Mouse (Mus musculus): ENCODE data around the gene Klhl29. TPM values are rescaled to one million over a fixed set of nuclear protein-coding genes. Genes with fewer than 3 reads are reported as not detected.

Klhl29 gene
- total and polyA plus RNA-seq, 3 experiments: not detected

- no peak overlapping the region for H3K9ac ChIP-seq (ENCODE audit: control insufficient read depth, low read depth, low read length, poor library complexity, severe bottlenecking)
- no peaks in the 10 kb centered on the region for H3K9me3 ChIP-seq (replicated peaks; ENCODE audit: insufficient read depth, low read length)
- H3K79me2 ChIP-seq (ENCODE audit: control insufficient read depth, insufficient read depth, low read length, poor library complexity): no peaks in the 10 kb centered on the region
- H3K27me3 ChIP-seq (ENCODE audit: control insufficient read depth in 1 of 2, insufficient read depth in 2 of 2, low read length in 2 of 2): no peaks in the 10 kb centered on the region
- H3K4me1 ChIP-seq (ENCODE audit: control insufficient read depth in 1 of 2, insufficient read depth in 2 of 2, low read length in 2 of 2): no peaks in the 10 kb centered on the region
- TF ChIP-seq MYC (IDR thresholded peaks at IDR 0.05; ENCODE audit: low read depth, low read length): no peak
- no peak for TF ChIP-seq SMC3 (IDR thresholded peaks at IDR 0.05; ENCODE audit: low read depth, low read length)
- TF ChIP-seq JUND (IDR thresholded peaks at IDR 0.05; ENCODE audit: low read depth, low read length): no peak
- no peak for TF ChIP-seq POLR2AphosphoS5 (IDR thresholded peaks at IDR 0.05; ENCODE audit: borderline replicate concordance, low read depth, low read length)
- TF ChIP-seq TCF12 (IDR thresholded peaks at IDR 0.05; ENCODE audit: low read depth, low read length): no peak
- TF ChIP-seq POLR2A (IDR thresholded peaks at IDR 0.05; ENCODE audit: control insufficient read depth in 1 of 2, insufficient read depth in 1 of 2, low read depth in 1 of 2, low read length in 2 of 2, poor library complexity in 1 of 2): no peak
- no peak for TF ChIP-seq TBP (IDR thresholded peaks at IDR 0.05; ENCODE audit: low read depth, low read length)
- no peak for TF ChIP-seq EP300 (IDR thresholded peaks at IDR 0.05; ENCODE audit: low read depth in 1 of 2, low read length in 2 of 2)
- no peak for TF ChIP-seq NRF1 (IDR thresholded peaks at IDR 0.05; ENCODE audit: insufficient read depth, low read depth, low read length, poor library complexity, severe bottlenecking)
- TF ChIP-seq BHLHE40 (IDR thresholded peaks at IDR 0.05; ENCODE audit: borderline replicate concordance, low read depth, low read length): no peak
- no peak for TF ChIP-seq USF1 (IDR thresholded peaks at IDR 0.05; ENCODE audit: low read depth, low read length)
- TF ChIP-seq MEF2A (IDR thresholded peaks at IDR 0.05; ENCODE audit: extremely low read depth, insufficient replicate concordance, low read depth, low read length, poor library complexity, severe bottlenecking): no peak
- no peak for TF ChIP-seq POLR2AphosphoS2 (IDR thresholded peaks at IDR 0.05; ENCODE audit: low read length)
- no peak for TF ChIP-seq ELF1 (IDR thresholded peaks at IDR 0.05; ENCODE audit: low read depth, low read length)
- TF ChIP-seq TAL1 (IDR thresholded peaks at IDR 0.05; ENCODE audit: low read length): no peak
- no peak for TF ChIP-seq SIN3A (IDR thresholded peaks at IDR 0.05; ENCODE audit: low read length)
- TF ChIP-seq USF2 (IDR thresholded peaks at IDR 0.05; ENCODE audit: borderline replicate concordance in 1 of 2, insufficient read depth in 1 of 2, low read depth in 1 of 2, low read length in 2 of 2): no peak
- H3K36me3 ChIP-seq (ENCODE audit: control insufficient read depth in 1 of 2, insufficient read depth in 2 of 2, low read length in 2 of 2): no peaks in the 10 kb centered on the region
- no peak overlapping the region for H3K4me3 ChIP-seq (ENCODE audit: control insufficient read depth in 1 of 2, insufficient read depth in 1 of 2, low read depth in 2 of 2, low read length in 2 of 2)
- DNase-seq (ENCODE audit: low read depth, low spot score): no peak
- H3K27ac ChIP-seq (ENCODE audit: control insufficient read depth, low read depth, low read length): no peak overlapping the region
Measured at GRCm38 (mm10) chr12:5198254-5198653, 177.2 kb downstream of the Klhl29 start.

- Histone ChIP-seq H3K9ac (ENCODE audit: control insufficient read depth, low read depth, low read length, poor library complexity, severe bottlenecking) (no peak overlapping the region), H3K4me1 (ENCODE audit: control insufficient read depth in 1 of 2, insufficient read depth in 2 of 2, low read length in 2 of 2) (no peaks in the 10 kb centered on the region), H3K9me3 (replicated peaks; ENCODE audit: insufficient read depth, low read length) (no peaks in the 10 kb centered on the region), H3K27ac (ENCODE audit: control insufficient read depth, low read depth, low read length) (no peak overlapping the region), H3K4me3 (ENCODE audit: control insufficient read depth in 1 of 2, insufficient read depth in 1 of 2, low read depth in 2 of 2, low read length in 2 of 2) (no peak overlapping the region), H3K79me2 (ENCODE audit: control insufficient read depth, insufficient read depth, low read length, poor library complexity) (no peaks in the 10 kb centered on the region), H3K27me3 (ENCODE audit: control insufficient read depth in 1 of 2, insufficient read depth in 2 of 2, low read length in 2 of 2) (no peaks in the 10 kb centered on the region), H3K36me3 (ENCODE audit: control insufficient read depth in 1 of 2, insufficient read depth in 2 of 2, low read length in 2 of 2) (no peaks in the 10 kb centered on the region)
- TF ChIP-seq MYC (IDR thresholded peaks at IDR 0.05; ENCODE audit: low read depth, low read length): no peak
- TF ChIP-seq ZKSCAN1 (IDR thresholded peaks at IDR 0.05; ENCODE audit: low read depth, low read length): no peak
- no peak for TF ChIP-seq MAZ (IDR thresholded peaks at IDR 0.05; ENCODE audit: low read depth, low read length)
- no peak for TF ChIP-seq MAX (IDR thresholded peaks at IDR 0.05; ENCODE audit: low read length)
- TF ChIP-seq POLR2A (IDR thresholded peaks at IDR 0.05; ENCODE audit: control insufficient read depth in 1 of 2, insufficient read depth in 1 of 2, low read depth in 1 of 2, low read length in 2 of 2, poor library complexity in 1 of 2): no peak
- TF ChIP-seq CHD2 (IDR thresholded peaks at IDR 0.05; ENCODE audit: low read length): no peak
- no peak for DNase-seq (ENCODE audit: low read depth, low spot score)
Measured at GRCm38 (mm10) chr12:5194176-5194575, 181.3 kb downstream of the Klhl29 start.
